Mouse (Mus musculus): ENCODE results near the gene Ufm1.

Ufm1 gene

GRCm38 (mm10) chr3:53863383-53864220 lies at the start of gene Ufm1:
Ufm1 (minus strand) TSS chr3:53863830.
- peak; percentile 86 for DNase-seq (ENCODE audit: extremely low read depth, low read depth)

- no peak for DNase-seq (ENCODE audit: extremely low read depth, low read depth)
These were observed 27.2 kb upstream of the Ufm1 start for GRCm38 (mm10) chr3:53890619-53891540.

- no peak for DNase-seq (ENCODE audit: extremely low read depth, low read depth)
These were observed 8.0 kb upstream of the Ufm1 start for GRCm38 (mm10) chr3:53871596-53871995.

- no peak for DNase-seq (ENCODE audit: extremely low read depth, low read depth)
These were observed 6.9 kb upstream of the Ufm1 start for GRCm38 (mm10) chr3:53870482-53870881.

GRCm38 (mm10) chr3:53869263-53869662 lies 5.6 kb upstream of the Ufm1 start:
- DNase-seq (ENCODE audit: extremely low read depth, low read depth): no peak

- DNase-seq (ENCODE audit: extremely low read depth, low read depth): no peak
These were observed 4.6 kb upstream of the Ufm1 start for GRCm38 (mm10) chr3:53868212-53868611.

- no peak for DNase-seq (ENCODE audit: extremely low read depth, low read depth)
These were observed 8.8 kb downstream of the Ufm1 start for GRCm38 (mm10) chr3:53854831-53855230.

- DNase-seq (ENCODE audit: extremely low read depth, low read depth): no peak
These were observed 9.4 kb downstream of the Ufm1 start for GRCm38 (mm10) chr3:53854261-53854660.

- DNase-seq (ENCODE audit: extremely low read depth, low read depth): no peak
These were observed 15.4 kb downstream of the Ufm1 start for GRCm38 (mm10) chr3:53848262-53848661.

- no peak for DNase-seq (ENCODE audit: extremely low read depth, low read depth)
These were observed 15.9 kb downstream of the Ufm1 start for GRCm38 (mm10) chr3:53847726-53848125.

- DNase-seq (ENCODE audit: extremely low read depth, low read depth): no peak
These were observed 17.3 kb downstream of the Ufm1 start for GRCm38 (mm10) chr3:53846206-53846928.

- no peak for DNase-seq (ENCODE audit: extremely low read depth, low read depth)
These were observed 18.8 kb downstream of the Ufm1 start, which contains the start of gene Gm10985 for GRCm38 (mm10) chr3:53844786-53845185. Gm10985 (plus strand) TSS chr3:53845086.

- DNase-seq (ENCODE audit: extremely low read depth, low read depth): no peak
These were observed 29.4 kb downstream of the Ufm1 start for GRCm38 (mm10) chr3:53834238-53834637.

GRCm38 (mm10) chr3:53813421-53813977 lies 50.1 kb downstream of the Ufm1 start:
- DNase-seq (ENCODE audit: extremely low read depth, low read depth): no peak

Measured in MEL-GATA-1-ER (cell line).